Mouse (Mus musculus): ENCODE measurements at regions not wholly inside any gene's neighbourhood (a gene's known extent, or its start where the extent isn't known, plus 50 kb on each side); places are given as distances from the start of the nearest gene placed in this dataset.

GRCm38 (mm10) chr16:71860205-71860604 lies 447.9 kb upstream of the Robo1 start:
- Histone ChIP-seq H3K9me3 (ENCODE audit: control insufficient read depth, low read length) (no peaks in the 10 kb centered on the region), H3K36me3 (ENCODE audit: control insufficient read depth, insufficient read depth, low read length) (no peaks in the 10 kb centered on the region), H3K4me3 (ENCODE audit: low read depth, low read length) (no peak overlapping the region), H3K27me3 (ENCODE audit: control insufficient read depth, insufficient read depth, low read length) (no peaks in the 10 kb centered on the region), H3K27ac (replicated peaks; ENCODE audit: low read depth, low read length) (no peak overlapping the region), H3K4me1 (ENCODE audit: control insufficient read depth, insufficient read depth, low read length) (no peaks in the 10 kb centered on the region), H3K4me2 (ENCODE audit: low read depth, severe bottlenecking) (no peak overlapping the region), H3K9ac (ENCODE audit: low read length) (no peak overlapping the region)
- WGBS: 95% methylated on average over 2 of the region's 2 CpGs
- ATAC-seq (ENCODE audit: insufficient number of reproducible peaks, low FRiP score, low TSS enrichment, low read depth) (no peak), DNase-seq (ENCODE audit: low spot score) (no peak)

- no peak overlapping the region for H3K4me2 ChIP-seq (ENCODE audit: low read depth, severe bottlenecking)
- DNase-seq (ENCODE audit: low spot score) (no peak), ATAC-seq (ENCODE audit: insufficient number of reproducible peaks, low FRiP score, low TSS enrichment, low read depth) (no peak)
- 82% methylated on average over 4 of the region's 4 CpGs for WGBS
- no peaks in the 10 kb centered on the region for H3K4me1 ChIP-seq (ENCODE audit: control insufficient read depth, insufficient read depth, low read length)
- H3K4me3 ChIP-seq (ENCODE audit: low read depth, low read length): no peak overlapping the region
- no peak overlapping the region for H3K9ac ChIP-seq (ENCODE audit: low read length)
- no peaks in the 10 kb centered on the region for H3K27me3 ChIP-seq (ENCODE audit: control insufficient read depth, insufficient read depth, low read length)
- no peaks in the 10 kb centered on the region for H3K9me3 ChIP-seq (ENCODE audit: control insufficient read depth, low read length)
- no peak overlapping the region for H3K27ac ChIP-seq (replicated peaks; ENCODE audit: low read depth, low read length)
- H3K36me3 ChIP-seq (ENCODE audit: control insufficient read depth, insufficient read depth, low read length): no peaks in the 10 kb centered on the region
Observed at GRCm38 (mm10) chr16:71885701-71886100, 422.4 kb upstream of the Robo1 start.

- Histone ChIP-seq H3K27ac (replicated peaks; ENCODE audit: low read depth, low read length) (no peak overlapping the region), H3K4me3 (ENCODE audit: low read depth, low read length) (no peak overlapping the region), H3K4me2 (ENCODE audit: low read depth, severe bottlenecking) (no peak overlapping the region), H3K36me3 (ENCODE audit: control insufficient read depth, insufficient read depth, low read length) (no peaks in the 10 kb centered on the region), H3K9me3 (ENCODE audit: control insufficient read depth, low read length) (no peaks in the 10 kb centered on the region), H3K4me1 (ENCODE audit: control insufficient read depth, insufficient read depth, low read length) (no peaks in the 10 kb centered on the region), H3K27me3 (ENCODE audit: control insufficient read depth, insufficient read depth, low read length) (no peaks in the 10 kb centered on the region), H3K9ac (ENCODE audit: low read length) (no peak overlapping the region)
- DNase-seq (ENCODE audit: low spot score) (no peak), ATAC-seq (ENCODE audit: insufficient number of reproducible peaks, low FRiP score, low TSS enrichment, low read depth) (no peak)
- 93% methylated on average over 2 of the region's 2 CpGs for WGBS
Observed at GRCm38 (mm10) chr16:71889679-71890078, 418.4 kb upstream of the Robo1 start.

GRCm38 (mm10) chr16:71923111-71923510 lies 385.0 kb upstream of the Robo1 start:
- Histone ChIP-seq H3K4me2 (ENCODE audit: low read depth, severe bottlenecking) (no peak overlapping the region), H3K9ac (ENCODE audit: low read length) (no peak overlapping the region), H3K9me3 (ENCODE audit: control insufficient read depth, low read length) (no peaks in the 10 kb centered on the region), H3K36me3 (ENCODE audit: control insufficient read depth, insufficient read depth, low read length) (no peaks in the 10 kb centered on the region), H3K27me3 (ENCODE audit: control insufficient read depth, insufficient read depth, low read length) (no peaks in the 10 kb centered on the region), H3K4me1 (ENCODE audit: control insufficient read depth, insufficient read depth, low read length) (no peaks in the 10 kb centered on the region), H3K27ac (replicated peaks; ENCODE audit: low read depth, low read length) (no peak overlapping the region), H3K4me3 (ENCODE audit: low read depth, low read length) (no peak overlapping the region)
- no peak for ATAC-seq (ENCODE audit: insufficient number of reproducible peaks, low FRiP score, low TSS enrichment, low read depth)
- WGBS: 96% methylated on average over 13 of the region's 13 CpGs
- no peak for DNase-seq (ENCODE audit: low spot score)

GRCm38 (mm10) chr16:71944165-71944564 lies 363.9 kb upstream of the Robo1 start:
- H3K27ac ChIP-seq (replicated peaks; ENCODE audit: low read depth, low read length): no peak overlapping the region
- no peaks in the 10 kb centered on the region for H3K4me1 ChIP-seq (ENCODE audit: control insufficient read depth, insufficient read depth, low read length)
- no peak for ATAC-seq (ENCODE audit: insufficient number of reproducible peaks, low FRiP score, low TSS enrichment, low read depth)
- DNase-seq (ENCODE audit: low spot score): no peak
- no peak overlapping the region for H3K4me2 ChIP-seq (ENCODE audit: low read depth, severe bottlenecking)
- 80% methylated on average over 2 of the region's 2 CpGs for WGBS
- H3K9me3 ChIP-seq (ENCODE audit: control insufficient read depth, low read length): no peaks in the 10 kb centered on the region
- no peaks in the 10 kb centered on the region for H3K27me3 ChIP-seq (ENCODE audit: control insufficient read depth, insufficient read depth, low read length)
- no peaks in the 10 kb centered on the region for H3K36me3 ChIP-seq (ENCODE audit: control insufficient read depth, insufficient read depth, low read length)
- no peak overlapping the region for H3K4me3 ChIP-seq (ENCODE audit: low read depth, low read length)
- H3K9ac ChIP-seq (ENCODE audit: low read length): no peak overlapping the region

- DNase-seq (ENCODE audit: low spot score) (no peak), ATAC-seq (ENCODE audit: insufficient number of reproducible peaks, low FRiP score, low TSS enrichment, low read depth) (no peak)
Observed at GRCm38 (mm10) chr16:71944846-71945245, 363.3 kb upstream of the Robo1 start.

GRCm38 (mm10) chr16:71952879-71953406 lies 355.2 kb upstream of the Robo1 start:
- Histone ChIP-seq H3K4me1 (ENCODE audit: control insufficient read depth, insufficient read depth, low read length) (no peaks in the 10 kb centered on the region), H3K9ac (ENCODE audit: low read length) (no peak overlapping the region), H3K9me3 (ENCODE audit: control insufficient read depth, low read length) (no peaks in the 10 kb centered on the region), H3K27ac (replicated peaks; ENCODE audit: low read depth, low read length) (no peak overlapping the region), H3K27me3 (ENCODE audit: control insufficient read depth, insufficient read depth, low read length) (no peaks in the 10 kb centered on the region), H3K4me2 (ENCODE audit: low read depth, severe bottlenecking) (no peak overlapping the region), H3K36me3 (ENCODE audit: control insufficient read depth, insufficient read depth, low read length) (no peaks in the 10 kb centered on the region), H3K4me3 (ENCODE audit: low read depth, low read length) (no peak overlapping the region)
- WGBS: 88% methylated on average over 2 of the region's 2 CpGs
- no peak for ATAC-seq (ENCODE audit: insufficient number of reproducible peaks, low FRiP score, low TSS enrichment, low read depth)
- DNase-seq (ENCODE audit: low spot score): no peak

More at GRCm38 (mm10) chr16:71944846-71945245, 363.3 kb upstream of the Robo1 start:
- no peaks in the 10 kb centered on the region for H3K9me3 ChIP-seq (ENCODE audit: control insufficient read depth, low read length)
- no peaks in the 10 kb centered on the region for H3K36me3 ChIP-seq (ENCODE audit: control insufficient read depth, insufficient read depth, low read length)
- no peak overlapping the region for H3K4me2 ChIP-seq (ENCODE audit: low read depth, severe bottlenecking)
- H3K4me1 ChIP-seq (ENCODE audit: control insufficient read depth, insufficient read depth, low read length): no peaks in the 10 kb centered on the region
- H3K27ac ChIP-seq (replicated peaks; ENCODE audit: low read depth, low read length): no peak overlapping the region
- no peak overlapping the region for H3K4me3 ChIP-seq (ENCODE audit: low read depth, low read length)
- 67% methylated on average over 2 of the region's 2 CpGs for WGBS
- no peaks in the 10 kb centered on the region for H3K27me3 ChIP-seq (ENCODE audit: control insufficient read depth, insufficient read depth, low read length)
- no peak overlapping the region for H3K9ac ChIP-seq (ENCODE audit: low read length)

GRCm38 (mm10) chr16:71963579-71963978 lies 344.5 kb upstream of the Robo1 start:
- Histone ChIP-seq H3K36me3 (ENCODE audit: control insufficient read depth, insufficient read depth, low read length) (no peaks in the 10 kb centered on the region), H3K4me1 (ENCODE audit: control insufficient read depth, insufficient read depth, low read length) (no peaks in the 10 kb centered on the region)

GRCm38 (mm10) chr16:71973811-71974210 lies 334.3 kb upstream of the Robo1 start:
- WGBS: 65% methylated on average over 2 of the region's 2 CpGs
- H3K4me1 ChIP-seq (ENCODE audit: control insufficient read depth, insufficient read depth, low read length): no peaks in the 10 kb centered on the region
- H3K27ac ChIP-seq (replicated peaks; ENCODE audit: low read depth, low read length): no peak overlapping the region
- H3K4me3 ChIP-seq (ENCODE audit: low read depth, low read length): no peak overlapping the region
- H3K9me3 ChIP-seq (ENCODE audit: control insufficient read depth, low read length): no peaks in the 10 kb centered on the region
- H3K27me3 ChIP-seq (ENCODE audit: control insufficient read depth, insufficient read depth, low read length): no peaks in the 10 kb centered on the region
- H3K9ac ChIP-seq (ENCODE audit: low read length): no peak overlapping the region
- DNase-seq (ENCODE audit: low spot score): no peak
- H3K36me3 ChIP-seq (ENCODE audit: control insufficient read depth, insufficient read depth, low read length): no peaks in the 10 kb centered on the region
- no peak overlapping the region for H3K4me2 ChIP-seq (ENCODE audit: low read depth, severe bottlenecking)
- no peak for ATAC-seq (ENCODE audit: insufficient number of reproducible peaks, low FRiP score, low TSS enrichment, low read depth)

More at GRCm38 (mm10) chr16:71963579-71963978, 344.5 kb upstream of the Robo1 start:
- H3K4me3 ChIP-seq (ENCODE audit: low read depth, low read length): no peak overlapping the region
- ATAC-seq (ENCODE audit: insufficient number of reproducible peaks, low FRiP score, low TSS enrichment, low read depth): no peak
- H3K27ac ChIP-seq (replicated peaks; ENCODE audit: low read depth, low read length): no peak overlapping the region
- no peak overlapping the region for H3K9ac ChIP-seq (ENCODE audit: low read length)
- no peak for DNase-seq (ENCODE audit: low spot score)
- no peaks in the 10 kb centered on the region for H3K27me3 ChIP-seq (ENCODE audit: control insufficient read depth, insufficient read depth, low read length)
- H3K4me2 ChIP-seq (ENCODE audit: low read depth, severe bottlenecking): no peak overlapping the region
- no peaks in the 10 kb centered on the region for H3K9me3 ChIP-seq (ENCODE audit: control insufficient read depth, low read length)
